ENCODE assay signal across 7 mouse cellular contexts in genomic region chr7:82770957-82771660, GRCm38 (mm10).
DNase-seq lines count a peak whose midpoint lies in the region; ATAC-seq and TF ChIP-seq lines count a peak whose summit lies in the region.
"Not testable (repeated sequence)": the region's sequence is repeated elsewhere in the genome, so short reads cannot be mapped to it uniquely, and the experiment has no call there.

No protein-coding gene starts in this region.

- H3K9ac ChIP-seq in forebrain, embryonic 11.5 days (ENCODE audit: low read length); heart, embryonic 12.5 days; hindbrain, postnatal 0 days (replicated peaks; ENCODE audit: low read length); liver, embryonic 12.5 days; neural tube, embryonic 15.5 days (replicated peaks): not testable (repeated sequence)

- not testable (repeated sequence) for H3K27me3 ChIP-seq in forebrain, embryonic 11.5 days (ENCODE audit: control insufficient read depth, insufficient read depth, low read length); heart, embryonic 12.5 days (replicated peaks); hindbrain, postnatal 0 days (ENCODE audit: insufficient read depth, low read length); liver, embryonic 12.5 days (replicated peaks); midbrain, embryonic 10.5 days (ENCODE audit: low read depth, poor library complexity, severe bottlenecking); neural tube, embryonic 15.5 days (replicated peaks)

- DNase-seq in c-Kit-positive CD71-positive TER-119-negative erythroid progenitor cells, embryonic 14.5 days (ENCODE audit: low read depth): peak; percentile 33
- peak; percentile 74 for DNase-seq in forebrain, embryonic 11.5 days (ENCODE audit: low spot score)
- DNase-seq in hindbrain, postnatal 0 days (ENCODE audit: low spot score): peak; percentile 26
- peak; percentile 65 for DNase-seq in midbrain, embryonic 10.5 days (ENCODE audit: low spot score)

- not testable (repeated sequence) for H3K36me3 ChIP-seq in forebrain, embryonic 11.5 days (ENCODE audit: control insufficient read depth, insufficient read depth, low read length); heart, embryonic 12.5 days; hindbrain, postnatal 0 days (ENCODE audit: insufficient read depth, low read length); neural tube, embryonic 15.5 days
- peaks cover 18% of the 10 kb centered on the region; the same call in 1 of the 2 replicates for H3K36me3 ChIP-seq in liver, embryonic 12.5 days
- peaks cover 20% of the 10 kb centered on the region for H3K36me3 ChIP-seq in midbrain, embryonic 10.5 days

- WGBS in forebrain, embryonic 11.5 days: 84% methylated on average over 23 of the region's 29 CpGs
- 75% methylated on average over 28 of the region's 29 CpGs for WGBS in heart, embryonic 12.5 days
- WGBS in hindbrain, postnatal 0 days: 91% methylated on average over 22 of the region's 29 CpGs
- WGBS in liver, embryonic 12.5 days (ENCODE audit: insufficient replicate concordance): 81% methylated on average over 29 of the region's 29 CpGs
- WGBS in midbrain, embryonic 10.5 days: 81% methylated on average over 29 of the region's 29 CpGs
- WGBS in neural tube, embryonic 15.5 days: 83% methylated on average over 28 of the region's 29 CpGs

- not testable (repeated sequence) for H3K4me1 ChIP-seq in forebrain, embryonic 11.5 days (replicated peaks; ENCODE audit: control insufficient read depth, insufficient read depth, low read length); hindbrain, postnatal 0 days (ENCODE audit: insufficient read depth, low read length); liver, embryonic 12.5 days
- H3K4me1 ChIP-seq in heart, embryonic 12.5 days (replicated peaks): peaks cover 12% of the 10 kb centered on the region
- peaks cover 27% of the 10 kb centered on the region for H3K4me1 ChIP-seq in midbrain, embryonic 10.5 days
- peaks cover 22% of the 10 kb centered on the region for H3K4me1 ChIP-seq in neural tube, embryonic 15.5 days

- ATAC-seq in forebrain, embryonic 11.5 days (replicated peaks; ENCODE audit: low FRiP score): peak; percentile 100
- peak; percentile 93 for ATAC-seq in heart, embryonic 12.5 days (ENCODE audit: insufficient number of reproducible peaks, low FRiP score)
- not testable (repeated sequence) for ATAC-seq in hindbrain, postnatal 0 days
- ATAC-seq in liver, embryonic 12.5 days: peak; percentile 95
- peak; percentile 95 for ATAC-seq in neural tube, embryonic 15.5 days (ENCODE audit: low FRiP score)

- H3K27ac ChIP-seq in forebrain, embryonic 11.5 days (ENCODE audit: low read depth, low read length): peak overlapping the region; percentile 25; the same call in 1 of the 2 replicates
- not testable (repeated sequence) for H3K27ac ChIP-seq in heart, embryonic 12.5 days (ENCODE audit: poor library complexity, severe bottlenecking); hindbrain, postnatal 0 days; liver, embryonic 12.5 days; neural tube, embryonic 15.5 days (replicated peaks)
- peak overlapping the region; percentile 55; the same call in 1 of the 2 replicates for H3K27ac ChIP-seq in midbrain, embryonic 10.5 days (replicated peaks)

- not testable (repeated sequence) for TF ChIP-seq CTCF in hindbrain, postnatal 0 days (IDR thresholded peaks at IDR 0.05; ENCODE audit: low read depth)

- not testable (repeated sequence) for H3K9me3 ChIP-seq in forebrain, embryonic 11.5 days (ENCODE audit: control insufficient read depth, low read length); heart, embryonic 12.5 days (replicated peaks); hindbrain, postnatal 0 days (ENCODE audit: low read length); liver, embryonic 12.5 days (replicated peaks); midbrain, embryonic 10.5 days (replicated peaks); neural tube, embryonic 15.5 days (replicated peaks)

- H3K4me2 ChIP-seq in forebrain, embryonic 11.5 days (ENCODE audit: low read depth, low read length, severe bottlenecking); heart, embryonic 12.5 days; hindbrain, postnatal 0 days (ENCODE audit: low read depth, low read length); liver, embryonic 12.5 days; neural tube, embryonic 15.5 days: not testable (repeated sequence)

- H3K4me3 ChIP-seq in forebrain, embryonic 11.5 days (ENCODE audit: low read depth, low read length); heart, embryonic 12.5 days; hindbrain, postnatal 0 days (ENCODE audit: low read length); liver, embryonic 12.5 days; midbrain, embryonic 10.5 days; neural tube, embryonic 15.5 days (replicated peaks): not testable (repeated sequence)
